Comparison of ENCODE assay signal across 10 mouse cellular contexts in genomic region chr2:135875549-135875948, GRCm38 (mm10).
A peak's percentile ranks its signal among the peaks of the same experiment; 100 is the strongest.
DNase-seq lines count a peak whose midpoint lies in the region; ATAC-seq lines count a peak whose summit lies in the region.
"Had no signal": no experiment of that assay in that cellular context is flagged by ENCODE, and none has a peak within 500 bp of the region (broad histone marks: within the 10 kb centered on the region; RNA-seq: fewer than 3 reads in every experiment).

No protein-coding gene starts in this region.

- H3K9ac ChIP-seq in forebrain, embryonic 14.5 days (ENCODE audit: low read length) = no peak overlapping the region
- no peak overlapping the region for H3K9ac ChIP-seq in forebrain, embryonic 12.5 days
- H3K9ac ChIP-seq in forebrain, embryonic 15.5 days (replicated peaks) = no peak overlapping the region
- H3K9ac ChIP-seq: intestine, embryonic 15.5 days; liver, postnatal 0 days had no signal

- H3K36me3 ChIP-seq in forebrain, embryonic 14.5 days (ENCODE audit: control insufficient read depth, insufficient read depth, low read length) = no peaks in the 10 kb centered on the region
- H3K36me3 ChIP-seq in forebrain, embryonic 12.5 days (replicated peaks) = no peaks in the 10 kb centered on the region
- no peaks in the 10 kb centered on the region for H3K36me3 ChIP-seq in forebrain, embryonic 15.5 days
- H3K36me3 ChIP-seq: intestine, embryonic 15.5 days had no signal

- ATAC-seq in forebrain, embryonic 14.5 days = no peak
- ATAC-seq in forebrain, embryonic 12.5 days (ENCODE audit: low FRiP score) = no peak
- ATAC-seq in inflammation-experienced regulatory T-cells, adult 6 months = no peak
- ATAC-seq in forebrain, embryonic 15.5 days (replicated peaks) = no peak
- ATAC-seq: intestine, embryonic 15.5 days; liver, postnatal 0 days had no signal

- H3K4me2 ChIP-seq in forebrain, embryonic 14.5 days (ENCODE audit: low read length) = no peak overlapping the region
- no peak overlapping the region for H3K4me2 ChIP-seq in forebrain, embryonic 12.5 days
- H3K4me2 ChIP-seq in forebrain, embryonic 15.5 days (replicated peaks) = no peak overlapping the region
- H3K4me2 ChIP-seq: intestine, embryonic 15.5 days had no signal

- peak; percentile 27 for DNase-seq in forebrain, embryonic 14.5 days (ENCODE audit: low spot score)
- DNase-seq in retina, postnatal 1 day = peak; percentile 12
- DNase-seq in retina, embryonic 14.5 days (ENCODE audit: low spot score) = no peak
- peak; percentile 4 for DNase-seq in large intestine, adult 2 months (ENCODE audit: low read depth, low spot score)
- DNase-seq in right cerebral cortex, postnatal 36 days (ENCODE audit: low spot score in 2 of 2) = peak; percentile 26 to 32
- DNase-seq: liver, postnatal 0 days had no signal

- WGBS in forebrain, embryonic 14.5 days = 62% methylated on average over 6 of the region's 6 CpGs
- 82% methylated on average over 6 of the region's 6 CpGs for WGBS in forebrain, embryonic 12.5 days
- WGBS in large intestine, adult 2 months = 43% methylated on average over 6 of the region's 6 CpGs
- WGBS in forebrain, embryonic 15.5 days = 63% methylated on average over 6 of the region's 6 CpGs

- H3K4me1 ChIP-seq in forebrain, embryonic 14.5 days (ENCODE audit: control insufficient read depth, insufficient read depth, low read length) = no peaks in the 10 kb centered on the region
- 0 out of 2 replicates have a peak, but pooled peaks cover 3% of the 10 kb centered on the region for H3K4me1 ChIP-seq in forebrain, embryonic 12.5 days
- H3K4me1 ChIP-seq in forebrain, embryonic 15.5 days = peaks cover 10% of the 10 kb centered on the region

- no peak overlapping the region for H3K4me3 ChIP-seq in forebrain, embryonic 14.5 days (ENCODE audit: low read depth, low read length)
- no peak overlapping the region for H3K4me3 ChIP-seq in forebrain, embryonic 12.5 days (replicated peaks)
- no peak overlapping the region for H3K4me3 ChIP-seq in forebrain, embryonic 15.5 days
- H3K4me3 ChIP-seq: intestine, embryonic 15.5 days had no signal

- no peaks in the 10 kb centered on the region for H3K9me3 ChIP-seq in forebrain, embryonic 14.5 days (replicated peaks; ENCODE audit: control insufficient read depth, low read length)
- no peaks in the 10 kb centered on the region for H3K9me3 ChIP-seq in forebrain, embryonic 12.5 days
- no peaks in the 10 kb centered on the region for H3K9me3 ChIP-seq in forebrain, embryonic 15.5 days
- H3K9me3 ChIP-seq: intestine, embryonic 15.5 days had no signal

- no peak overlapping the region for H3K27ac ChIP-seq in forebrain, embryonic 14.5 days (ENCODE audit: low read depth, low read length)
- no peak overlapping the region for H3K27ac ChIP-seq in forebrain, embryonic 12.5 days
- H3K27ac ChIP-seq in forebrain, embryonic 15.5 days (replicated peaks) = no peak overlapping the region
- H3K27ac ChIP-seq: intestine, embryonic 15.5 days had no signal

- no peaks in the 10 kb centered on the region for H3K27me3 ChIP-seq in forebrain, embryonic 14.5 days (replicated peaks; ENCODE audit: control insufficient read depth, insufficient read depth, low read length)
- H3K27me3 ChIP-seq in forebrain, embryonic 12.5 days = no peaks in the 10 kb centered on the region
- no peaks in the 10 kb centered on the region for H3K27me3 ChIP-seq in forebrain, embryonic 15.5 days
- H3K27me3 ChIP-seq: intestine, embryonic 15.5 days had no signal
